In genomic region chr9:123665645-123666044, GRCm38 (mm10) we compare ENCODE assay signal across 8 mouse cellular contexts. TPM values are rescaled to one million over a fixed set of nuclear protein-coding genes. Genes with fewer than 3 reads are reported as not detected.
DNase-seq lines count a peak whose midpoint lies in the region; ATAC-seq lines count a peak whose summit lies in the region.

No protein-coding gene starts in this region.

- ATAC-seq in CD4-positive, CD25-positive, alpha-beta regulatory T cell, adult 4 months: no peak

- intact Hi-C loops in left cerebral cortex, postnatal 36 days (cut with DNase I): no loop called here

- DNase-seq in CD4-positive, CD25-positive, alpha-beta regulatory T cell, adult 2 months (ENCODE audit: low read depth, low spot score): peak; percentile 83
- peak; percentile 21 to 44 for DNase-seq in left cerebral cortex, adult 18-20 months (ENCODE audit: low spot score in 2 of 2)
- no peak for DNase-seq in left cerebral cortex, postnatal 36 days (ENCODE audit: low spot score in 2 of 2)
- peak; percentile 60 for DNase-seq in brain, adult 2 months (ENCODE audit: low read depth, low spot score)
- DNase-seq in kidney, postnatal 14 days: peak; percentile 52
- DNase-seq in mesoderm, embryonic 11.5 days (ENCODE audit: low read depth, low spot score): peak; percentile 30
- DNase-seq in thymus, postnatal 4 days: peak; percentile 91

RNA-seq across cellular contexts. Expression of gene Ccr9, which starts 12.6 kb away (rescaled TPM):
- polyA plus RNA-seq in CD4-positive, CD25-positive, alpha-beta regulatory T cell, adult 4 months (2017; shearing (Covaris generic)): 10 to 100 TPM; 28.0 to 36.1 TPM
- total RNA-seq in left cerebral cortex, adult 18-20 months (2021): under 1 TPM; 0.16 to 0.33 TPM
- total RNA-seq in left cerebral cortex, postnatal 36 days (2021): under 1 TPM in 1 of 2 experiments, not detected in 1; 0.14 TPM

RNA-seq across cellular contexts. Expression of gene Slc6a20a, which starts 13.0 kb away (rescaled TPM):
- not detected for polyA plus RNA-seq in CD4-positive, CD25-positive, alpha-beta regulatory T cell, adult 4 months (2017; shearing (Covaris generic))
- 10 to 100 TPM; 25.2 to 28.1 TPM for total RNA-seq in left cerebral cortex, adult 18-20 months (2021)
- total RNA-seq in left cerebral cortex, postnatal 36 days (2021): 10 to 100 TPM; 17.9 to 21.2 TPM

RNA-seq across cellular contexts. Expression of gene Slc6a20b, which starts 33.3 kb away (rescaled TPM):
- 1 to 10 TPM in 1 of 2 experiments, under 1 TPM in 1; 0.34 to 1.8 TPM for polyA plus RNA-seq in CD4-positive, CD25-positive, alpha-beta regulatory T cell, adult 4 months (2017; shearing (Covaris generic))
- under 1 TPM; 0.52 to 0.53 TPM for total RNA-seq in left cerebral cortex, adult 18-20 months (2021)
- under 1 TPM; 0.27 to 0.86 TPM for total RNA-seq in left cerebral cortex, postnatal 36 days (2021)

RNA-seq across cellular contexts. Expression of gene Lztfl1, which starts 51.9 kb away (rescaled TPM):
- 10 to 100 TPM; 42.1 to 48.2 TPM for polyA plus RNA-seq in CD4-positive, CD25-positive, alpha-beta regulatory T cell, adult 4 months (2017; shearing (Covaris generic))
- 10 to 100 TPM; 65.2 to 74.3 TPM for total RNA-seq in left cerebral cortex, adult 18-20 months (2021)
- 10 to 100 TPM; 55.8 to 77.4 TPM for total RNA-seq in left cerebral cortex, postnatal 36 days (2021)

Comparison
In these comparisons a context has a peak if more than half of its experiments do, and no peak if none do; other contexts are left out.
1. DNase-seq: peak in CD4-positive, CD25-positive, alpha-beta regulatory T cell, adult 2 months (single experiment), left cerebral cortex, adult 18-20 months (2 of 2), brain, adult 2 months (single experiment), kidney, postnatal 14 days (single experiment), mesoderm, embryonic 11.5 days (single experiment) and thymus, postnatal 4 days (single experiment); none in left cerebral cortex, postnatal 36 days (0 of 2).